Comparison of ENCODE assay signal across 30 mouse cellular contexts in the genomic region with DNA sequence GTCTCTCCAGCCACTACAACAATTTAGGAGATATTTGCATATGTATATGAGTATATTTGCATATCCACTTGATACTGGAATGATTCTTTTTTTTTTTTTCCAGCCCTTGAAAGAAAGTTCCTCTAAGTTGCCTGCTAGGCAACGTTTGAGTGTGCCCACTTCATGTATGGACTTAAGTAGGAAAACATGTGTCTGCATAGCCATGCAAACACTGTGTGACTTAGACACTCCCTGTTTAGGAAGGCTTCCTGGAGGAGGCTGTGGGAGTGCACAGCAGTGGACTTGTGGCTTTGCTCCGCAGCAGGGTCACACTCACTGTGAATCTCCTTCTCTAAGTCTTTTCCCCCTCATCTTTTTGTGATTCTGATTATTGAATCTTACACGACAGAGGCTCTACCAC. TPM values are rescaled to one million over a fixed set of nuclear protein-coding genes. Genes with fewer than 3 reads are reported as not detected.
"Had no signal": no experiment of that assay in that cellular context is flagged by ENCODE, and none has a peak within 500 bp of the region (broad histone marks: within the 10 kb centered on the region; RNA-seq: fewer than 3 reads in every experiment).

No protein-coding gene starts in this region.

- H3K9ac ChIP-seq: limb, embryonic 12.5 days; limb, embryonic 13.5 days; limb, embryonic 15.5 days; liver, embryonic 12.5 days; liver, embryonic 13.5 days; liver, embryonic 14.5 days; liver, embryonic 15.5 days; liver, postnatal 0 days; lung, embryonic 14.5 days; lung, embryonic 15.5 days; midbrain, embryonic 12.5 days; midbrain, embryonic 13.5 days; midbrain, embryonic 15.5 days; neural tube, embryonic 12.5 days had no signal

- H3K9me3 ChIP-seq: limb, embryonic 10.5 days; limb, embryonic 12.5 days; limb, embryonic 13.5 days; limb, embryonic 15.5 days; liver, embryonic 12.5 days; liver, embryonic 13.5 days; liver, embryonic 15.5 days; lung, embryonic 15.5 days; megakaryocyte, embryonic 14.5 days; midbrain, embryonic 10.5 days; midbrain, embryonic 12.5 days; midbrain, embryonic 13.5 days; midbrain, embryonic 15.5 days; neural tube, embryonic 12.5 days had no signal

- H3K4me1 ChIP-seq: lung, embryonic 15.5 days; midbrain, embryonic 10.5 days; midbrain, embryonic 12.5 days; midbrain, embryonic 13.5 days; midbrain, embryonic 15.5 days; neural tube, embryonic 12.5 days had no signal

- H3K4me2 ChIP-seq: limb, embryonic 12.5 days; limb, embryonic 13.5 days; limb, embryonic 15.5 days; liver, embryonic 12.5 days; liver, embryonic 13.5 days; liver, embryonic 15.5 days; lung, embryonic 14.5 days; lung, embryonic 15.5 days; midbrain, embryonic 11.5 days; midbrain, embryonic 12.5 days; midbrain, embryonic 13.5 days; midbrain, embryonic 15.5 days; neural tube, embryonic 12.5 days had no signal

- H3K27ac ChIP-seq: left cerebral cortex, adult 2 months; limb, embryonic 10.5 days; limb, embryonic 12.5 days; limb, embryonic 13.5 days; limb, embryonic 15.5 days; liver, embryonic 12.5 days; liver, embryonic 13.5 days; liver, embryonic 14.5 days; liver, embryonic 15.5 days; lung, embryonic 15.5 days; macrophage; midbrain, embryonic 10.5 days; midbrain, embryonic 12.5 days; midbrain, embryonic 13.5 days; midbrain, embryonic 15.5 days; neural tube, embryonic 12.5 days had no signal

- H3K4me3 ChIP-seq: left cerebral cortex, adult 2 months; limb, embryonic 10.5 days; limb, embryonic 12.5 days; limb, embryonic 13.5 days; limb, embryonic 15.5 days; liver, embryonic 12.5 days; liver, embryonic 13.5 days; liver, embryonic 15.5 days; lung, embryonic 15.5 days; megakaryocyte, embryonic 14.5 days; midbrain, embryonic 10.5 days; midbrain, embryonic 12.5 days; midbrain, embryonic 13.5 days; midbrain, embryonic 15.5 days; myocyte; neural tube, embryonic 12.5 days had no signal

- H3K27me3 ChIP-seq: limb, embryonic 12.5 days; limb, embryonic 13.5 days; limb, embryonic 15.5 days; liver, embryonic 12.5 days; liver, embryonic 13.5 days; liver, embryonic 15.5 days; lung, embryonic 15.5 days; megakaryocyte, embryonic 14.5 days; midbrain, embryonic 12.5 days; midbrain, embryonic 13.5 days; midbrain, embryonic 15.5 days; neural tube, embryonic 12.5 days had no signal

- ATAC-seq: liver, embryonic 12.5 days; liver, postnatal 0 days; midbrain, embryonic 13.5 days; midbrain, embryonic 15.5 days; midbrain, embryonic 16.5 days had no signal

- H3K36me3 ChIP-seq: midbrain, embryonic 10.5 days; midbrain, embryonic 12.5 days; midbrain, embryonic 13.5 days; midbrain, embryonic 15.5 days; neural tube, embryonic 12.5 days had no signal

- DNase-seq: left cerebral cortex, postnatal 4 days; liver; liver, embryonic 13.5 days; liver, postnatal 0 days; lung, adult 2 months; lung, embryonic 14.5 days; lung, postnatal 14 days; lung, postnatal 36 days; lung, postnatal 4 days; midbrain, embryonic 14.5 days had no signal

RNA-seq across cellular contexts. Expression of a gene that starts 24.0 kb away (rescaled TPM):
- total RNA-seq: monocyte, adult 5-6 weeks had no signal
- polyA plus RNA-seq: midbrain, embryonic 13.5 days; midbrain, embryonic 16.5 days had no signal
